Mouse (Mus musculus): ENCODE measurements around the gene Tex101. TPM values are rescaled to one million over a fixed set of nuclear protein-coding genes. Genes with fewer than 3 reads are reported as not detected.
"Not testable (repeated sequence)": the region's sequence is repeated elsewhere in the genome, so short reads cannot be mapped to it uniquely, and the experiment has no call there.

The Tex101 gene
- total and polyA plus RNA-seq, 2 experiments = not detected

DNA sequence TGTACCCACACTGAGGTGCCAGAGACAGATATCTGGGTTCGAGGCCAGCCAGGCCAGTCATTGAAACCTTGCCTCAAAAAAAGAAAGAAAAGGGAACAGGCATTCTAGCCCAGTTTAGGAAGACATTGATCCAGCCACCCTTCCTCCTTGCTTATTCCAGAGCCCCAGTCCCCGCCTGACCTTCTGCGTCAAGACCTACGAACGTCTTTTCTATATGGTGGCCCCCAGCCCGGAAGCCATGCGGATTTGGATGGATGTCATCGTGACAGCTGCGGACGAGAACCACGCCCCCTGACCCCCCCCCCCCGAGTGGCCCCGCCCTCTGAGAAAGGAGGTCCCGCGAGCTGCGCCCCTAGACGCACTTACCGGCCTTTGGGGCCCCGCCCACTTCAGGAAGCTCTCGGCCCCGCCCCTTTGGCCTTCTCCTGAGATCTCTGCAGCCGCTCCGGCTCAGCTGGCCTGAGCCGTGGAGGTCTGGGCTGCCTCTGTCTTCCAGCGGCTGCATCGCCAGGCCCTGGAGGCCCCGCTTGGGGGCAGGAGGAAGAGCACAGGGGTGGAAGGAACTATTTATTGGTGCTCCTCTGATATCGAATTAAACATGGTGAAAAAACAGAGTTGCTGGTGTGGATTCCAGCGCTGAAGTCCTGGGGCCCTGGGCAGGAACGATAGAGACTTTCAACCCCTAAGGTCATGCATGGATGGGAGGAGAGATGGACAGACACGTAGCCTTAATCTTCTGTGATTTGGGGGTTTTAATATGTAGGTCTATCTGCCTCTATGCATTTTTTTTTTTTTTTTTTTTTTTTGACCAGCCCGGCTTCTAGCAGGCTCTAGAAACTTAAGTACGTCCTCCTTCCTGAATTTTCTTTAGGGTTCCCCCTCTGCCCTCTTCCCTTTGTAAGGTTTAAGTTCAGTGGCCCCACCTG, 47.5 kb downstream of the Tex101 start:
- Histone ChIP-seq H3K9ac (ENCODE audit: low read depth, low read length) (peak overlapping the region; percentile 29; the same call in 1 of the 2 replicates), H3K27me3 (ENCODE audit: control insufficient read depth, insufficient read depth, low read length) (no peaks in the 10 kb centered on the region), H3K4me1 (ENCODE audit: control insufficient read depth, insufficient read depth, low read length) (no peaks in the 10 kb centered on the region), H3K36me3 (ENCODE audit: control insufficient read depth, insufficient read depth, low read length) (peaks cover 4% of the 10 kb centered on the region; the same call in 1 of the 2 replicates), H3K79me2 (ENCODE audit: control insufficient read depth, insufficient read depth, low read length) (no peaks in the 10 kb centered on the region), H3K4me3 (ENCODE audit: insufficient read depth, low read depth, low read length) (0 out of 2 replicates have a peak overlapping the region, but pooled peaks have one; percentile 16), H3K27ac (replicated peaks; ENCODE audit: insufficient read depth, low read depth, low read length) (no peak overlapping the region)
- peak; percentile 22 for DNase-seq (ENCODE audit: extremely low read depth, low read depth, low spot score)
- 38% methylated on average over 33 of the region's 33 CpGs for WGBS
- no peak for TF ChIP-seq POLR2A (IDR thresholded peaks at IDR 0.05; ENCODE audit: extremely low read depth, insufficient read depth, low read length)

DNA sequence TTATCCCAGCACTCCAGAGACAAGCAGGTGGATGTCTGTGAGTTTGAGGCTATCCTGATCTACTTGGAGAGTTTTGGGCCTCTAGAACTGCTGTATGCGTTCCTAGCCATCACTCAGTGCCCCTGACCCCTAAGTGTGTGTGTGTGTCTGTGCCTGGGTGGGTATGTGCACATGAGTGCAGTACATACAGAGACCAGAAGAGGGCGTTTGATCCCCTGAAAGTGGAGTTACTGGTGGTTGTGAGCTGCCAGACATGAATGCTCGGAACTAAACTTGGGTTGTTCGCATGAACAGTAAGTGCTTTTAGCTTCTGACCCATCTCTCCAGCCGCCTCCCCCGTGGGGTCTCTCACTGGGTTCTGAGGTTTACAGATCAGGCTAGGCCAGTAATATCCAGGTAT, 53.5 kb downstream of the Tex101 start:
- DNase-seq (ENCODE audit: extremely low read depth, low read depth, low spot score) = no peak
- no peaks in the 10 kb centered on the region for H3K27me3 ChIP-seq (ENCODE audit: control insufficient read depth, insufficient read depth, low read length)
- no peak overlapping the region for H3K27ac ChIP-seq (replicated peaks; ENCODE audit: insufficient read depth, low read depth, low read length)
- no peaks in the 10 kb centered on the region for H3K4me1 ChIP-seq (ENCODE audit: control insufficient read depth, insufficient read depth, low read length)
- H3K9ac ChIP-seq (ENCODE audit: low read depth, low read length) = no peak overlapping the region
- peaks cover 29% of the 10 kb centered on the region for H3K36me3 ChIP-seq (ENCODE audit: control insufficient read depth, insufficient read depth, low read length)
- no peaks in the 10 kb centered on the region for H3K79me2 ChIP-seq (ENCODE audit: control insufficient read depth, insufficient read depth, low read length)
- 88% methylated on average over 6 of the region's 6 CpGs for WGBS
- H3K4me3 ChIP-seq (ENCODE audit: insufficient read depth, low read depth, low read length) = no peak overlapping the region
- no peak for TF ChIP-seq POLR2A (IDR thresholded peaks at IDR 0.05; ENCODE audit: extremely low read depth, insufficient read depth, low read length)

- Histone ChIP-seq H3K4me3 (ENCODE audit: insufficient read depth, low read depth, low read length) (no peak overlapping the region), H3K36me3 (ENCODE audit: control insufficient read depth, insufficient read depth, low read length) (peaks cover 34% of the 10 kb centered on the region), H3K9ac (ENCODE audit: low read depth, low read length) (no peak overlapping the region), H3K79me2 (ENCODE audit: control insufficient read depth, insufficient read depth, low read length) (no peaks in the 10 kb centered on the region), H3K27me3 (ENCODE audit: control insufficient read depth, insufficient read depth, low read length) (no peaks in the 10 kb centered on the region), H3K27ac (replicated peaks; ENCODE audit: insufficient read depth, low read depth, low read length) (no peak overlapping the region), H3K4me1 (ENCODE audit: control insufficient read depth, insufficient read depth, low read length) (no peaks in the 10 kb centered on the region)
- TF ChIP-seq CTCF (IDR thresholded peaks at IDR 0.05; ENCODE audit: low read depth, low read length) = 0 out of 2 replicates have a peak, but pooled peaks have one; percentile 8
- no peak for TF ChIP-seq POLR2A (IDR thresholded peaks at IDR 0.05; ENCODE audit: extremely low read depth, insufficient read depth, low read length)
- DNase-seq (ENCODE audit: extremely low read depth, low read depth, low spot score) = no peak
- 93% methylated on average over 3 of the region's 3 CpGs for WGBS
These were observed 55.3 kb downstream of the Tex101 start for GRCm38 (mm10) chr7:24621193-24621592.

- H3K79me2 ChIP-seq (ENCODE audit: control insufficient read depth, insufficient read depth, low read length) = no peaks in the 10 kb centered on the region
- no peak overlapping the region for H3K9ac ChIP-seq (ENCODE audit: low read depth, low read length)
- WGBS = 90% methylated on average over 13 of the region's 13 CpGs
- DNase-seq (ENCODE audit: extremely low read depth, low read depth, low spot score) = no peak
- no peaks in the 10 kb centered on the region for H3K27me3 ChIP-seq (ENCODE audit: control insufficient read depth, insufficient read depth, low read length)
- no peak for TF ChIP-seq POLR2A (IDR thresholded peaks at IDR 0.05; ENCODE audit: extremely low read depth, insufficient read depth, low read length)
- TF ChIP-seq CTCF (IDR thresholded peaks at IDR 0.05; ENCODE audit: low read depth, low read length) = 0 out of 2 replicates have a peak, but pooled peaks have one; percentile 1
- H3K27ac ChIP-seq (replicated peaks; ENCODE audit: insufficient read depth, low read depth, low read length) = no peak overlapping the region
- no peak overlapping the region for H3K4me3 ChIP-seq (ENCODE audit: insufficient read depth, low read depth, low read length)
- H3K36me3 ChIP-seq (ENCODE audit: control insufficient read depth, insufficient read depth, low read length) = peaks cover 32% of the 10 kb centered on the region
- H3K4me1 ChIP-seq (ENCODE audit: control insufficient read depth, insufficient read depth, low read length) = no peaks in the 10 kb centered on the region
These were observed 56.6 kb downstream of the Tex101 start for GRCm38 (mm10) chr7:24619671-24620397.

GRCm38 (mm10) chr7:24618374-24618773, 58.1 kb downstream of the Tex101 start:
- DNase-seq (ENCODE audit: extremely low read depth, low read depth, low spot score); H3K4me3 ChIP-seq (ENCODE audit: insufficient read depth, low read depth, low read length); H3K27me3 ChIP-seq (ENCODE audit: control insufficient read depth, insufficient read depth, low read length); H3K4me1 ChIP-seq (ENCODE audit: control insufficient read depth, insufficient read depth, low read length); H3K79me2 ChIP-seq (ENCODE audit: control insufficient read depth, insufficient read depth, low read length); H3K9ac ChIP-seq (ENCODE audit: low read depth, low read length); H3K27ac ChIP-seq (replicated peaks; ENCODE audit: insufficient read depth, low read depth, low read length): not testable (repeated sequence)
- H3K36me3 ChIP-seq (ENCODE audit: control insufficient read depth, insufficient read depth, low read length) = peaks cover 31% of the 10 kb centered on the region
- 97% methylated on average over 8 of the region's 8 CpGs for WGBS

Other genes starting within 250 kb of the Tex101 start
- not detected in 2 replicates for gene Irgc1, start 224.4 kb downstream of the Tex101 start, total RNA-seq (2014; rRNA removed)
- gene Irgc1, start 224.4 kb downstream of the Tex101 start, polyA plus RNA-seq (2012; rRNA removed) = 0.20 TPM in 1 of 2 replicates, not detected in the other
- gene Plaur, start 214.2 kb downstream of the Tex101 start, total RNA-seq (2014; rRNA removed) = 0.18 and 1.1 TPM in 2 replicates
- gene Plaur, start 214.2 kb downstream of the Tex101 start, polyA plus RNA-seq (2012; rRNA removed) = 0.22 and 0.97 TPM in 2 replicates
- 2.1 and 3.5 TPM in 2 replicates for gene Cadm4, start 194.7 kb downstream of the Tex101 start, total RNA-seq (2014; rRNA removed)
- gene Cadm4, start 194.7 kb downstream of the Tex101 start, polyA plus RNA-seq (2012; rRNA removed) = 5.3 and 6.5 TPM in 2 replicates
- gene Zfp428, start 169.7 kb downstream of the Tex101 start, total RNA-seq (2014; rRNA removed) = 1.4 TPM in 2 replicates
- 2.3 and 3.3 TPM in 2 replicates for gene Zfp428, start 169.7 kb downstream of the Tex101 start, polyA plus RNA-seq (2012; rRNA removed)
- gene AC161166.1, start 164.2 kb downstream of the Tex101 start, total RNA-seq (2014; rRNA removed) = not detected in 2 replicates
- not detected in 2 replicates for gene AC161166.1, start 164.2 kb downstream of the Tex101 start, polyA plus RNA-seq (2012; rRNA removed)
- 3.0 and 4.8 TPM in 2 replicates for gene Irgq, start 146.0 kb downstream of the Tex101 start, total RNA-seq (2014; rRNA removed)
- gene Irgq, start 146.0 kb downstream of the Tex101 start, polyA plus RNA-seq (2012; rRNA removed) = 12.5 and 14.0 TPM in 2 replicates
- not detected in 2 replicates for gene Pinlyp, start 130.6 kb downstream of the Tex101 start, total RNA-seq (2014; rRNA removed)
- gene Pinlyp, start 130.6 kb downstream of the Tex101 start, polyA plus RNA-seq (2012; rRNA removed) = not detected in 2 replicates
- gene Xrcc1, start 130.4 kb downstream of the Tex101 start, total RNA-seq (2014; rRNA removed) = 4.8 and 7.4 TPM in 2 replicates
- 12.6 and 17.1 TPM in 2 replicates for gene Xrcc1, start 130.4 kb downstream of the Tex101 start, polyA plus RNA-seq (2012; rRNA removed)
- gene Ethe1, start 89.1 kb downstream of the Tex101 start, total RNA-seq (2014; rRNA removed) = 71.1 and 91.4 TPM in 2 replicates
- gene Ethe1, start 89.1 kb downstream of the Tex101 start, polyA plus RNA-seq (2012; rRNA removed) = 227 and 244 TPM in 2 replicates
- gene Zfp575, start 89.0 kb downstream of the Tex101 start, total RNA-seq (2014; rRNA removed) = not detected in 2 replicates
- gene Zfp575, start 89.0 kb downstream of the Tex101 start, polyA plus RNA-seq (2012; rRNA removed) = 0.02 TPM in 1 of 2 replicates, not detected in the other
- gene Phldb3, start 65.9 kb downstream of the Tex101 start, total RNA-seq (2014; rRNA removed) = 1.4 and 1.5 TPM in 2 replicates
- 3.4 and 3.5 TPM in 2 replicates for gene Phldb3, start 65.9 kb downstream of the Tex101 start, polyA plus RNA-seq (2012; rRNA removed)
- gene Lypd3, start 40.1 kb downstream of the Tex101 start, total RNA-seq (2014; rRNA removed) = not detected in 2 replicates
- not detected in 2 replicates for gene Lypd3, start 40.1 kb downstream of the Tex101 start, polyA plus RNA-seq (2012; rRNA removed)
- not detected in 2 replicates for gene BC049730, start 32.6 kb upstream of the Tex101 start, total RNA-seq (2014; rRNA removed)
- not detected in 2 replicates for gene BC049730, start 32.6 kb upstream of the Tex101 start, polyA plus RNA-seq (2012; rRNA removed)
- gene Gm4763, start 50.2 kb upstream of the Tex101 start, total RNA-seq (2014; rRNA removed) = not detected in 2 replicates
- gene Gm4763, start 50.2 kb upstream of the Tex101 start, polyA plus RNA-seq (2012; rRNA removed) = not detected in 2 replicates
- not detected in 2 replicates for gene Cd177, start 83.6 kb upstream of the Tex101 start, total RNA-seq (2014; rRNA removed)
- gene Cd177, start 83.6 kb upstream of the Tex101 start, polyA plus RNA-seq (2012; rRNA removed) = 0.06 and 0.09 TPM in 2 replicates
- gene Ceacam10, start 100.5 kb upstream of the Tex101 start, total RNA-seq (2014; rRNA removed) = not detected in 2 replicates
- gene Ceacam10, start 100.5 kb upstream of the Tex101 start, polyA plus RNA-seq (2012; rRNA removed) = not detected in 2 replicates
- not detected in 2 replicates for gene Gm9844, start 185.5 kb upstream of the Tex101 start, total RNA-seq (2014; rRNA removed)
- gene Gm9844, start 185.5 kb upstream of the Tex101 start, polyA plus RNA-seq (2012; rRNA removed) = not detected in 2 replicates
- not detected in 2 replicates for gene Lypd4, start 193.3 kb upstream of the Tex101 start, total RNA-seq (2014; rRNA removed)
- not detected in 2 replicates for gene Lypd4, start 193.3 kb upstream of the Tex101 start, polyA plus RNA-seq (2012; rRNA removed)
- gene Dmrtc2, start 193.4 kb upstream of the Tex101 start, total RNA-seq (2014; rRNA removed) = not detected in 2 replicates
- gene Dmrtc2, start 193.4 kb upstream of the Tex101 start, polyA plus RNA-seq (2012; rRNA removed) = not detected in 2 replicates
- gene Rps19, start 207.7 kb upstream of the Tex101 start, total RNA-seq (2014; rRNA removed) = 205 and 255 TPM in 2 replicates
- 191 and 262 TPM in 2 replicates for gene Rps19, start 207.7 kb upstream of the Tex101 start, polyA plus RNA-seq (2012; rRNA removed)
- 0.18 and 0.60 TPM in 2 replicates for gene Cd79a, start 220.7 kb upstream of the Tex101 start, total RNA-seq (2014; rRNA removed)
- gene Cd79a, start 220.7 kb upstream of the Tex101 start, polyA plus RNA-seq (2012; rRNA removed) = 2.0 and 5.7 TPM in 2 replicates
- 8.5 and 15.5 TPM in 2 replicates for gene Arhgef1, start 226.2 kb upstream of the Tex101 start, total RNA-seq (2014; rRNA removed)
- gene Arhgef1, start 226.2 kb upstream of the Tex101 start, polyA plus RNA-seq (2012; rRNA removed) = 46.6 and 62.9 TPM in 2 replicates

Measured in liver, adult 2 months (tissue).